Mouse (Mus musculus): ENCODE results near the gene Serbp1.

The Serbp1 gene

DNA sequence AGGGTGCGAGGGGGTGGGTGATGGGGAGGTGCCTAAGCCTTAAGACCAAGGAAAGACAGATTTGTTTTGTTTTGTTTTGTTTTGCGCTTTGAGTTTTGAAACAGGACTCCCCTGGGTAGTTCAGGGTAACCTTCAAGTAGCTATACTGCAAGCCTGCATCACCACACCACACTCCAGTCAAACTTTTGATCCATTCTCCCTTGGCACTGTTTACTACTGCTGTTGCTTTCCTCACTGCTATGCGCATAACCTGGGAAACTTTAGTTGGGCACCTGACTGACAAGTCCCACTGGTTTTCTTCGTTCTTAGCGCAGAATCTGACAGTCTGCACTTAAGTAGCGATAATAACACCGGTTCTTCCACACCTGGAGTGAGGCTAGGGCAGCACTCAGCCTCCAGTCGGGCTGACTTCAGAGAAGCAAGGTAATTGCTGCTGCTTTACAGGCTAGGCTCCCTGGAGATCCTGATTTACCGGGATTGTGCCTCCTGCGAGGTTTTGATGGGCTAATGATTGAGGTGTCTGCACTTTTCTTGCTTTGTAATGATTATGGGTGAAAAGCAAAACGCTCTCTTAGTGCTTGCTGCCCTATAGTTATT is 8.0 kb upstream of the Serbp1 start:
- no peak for ATAC-seq (ENCODE audit: insufficient number of reproducible peaks, low FRiP score, low TSS enrichment)

DNA sequence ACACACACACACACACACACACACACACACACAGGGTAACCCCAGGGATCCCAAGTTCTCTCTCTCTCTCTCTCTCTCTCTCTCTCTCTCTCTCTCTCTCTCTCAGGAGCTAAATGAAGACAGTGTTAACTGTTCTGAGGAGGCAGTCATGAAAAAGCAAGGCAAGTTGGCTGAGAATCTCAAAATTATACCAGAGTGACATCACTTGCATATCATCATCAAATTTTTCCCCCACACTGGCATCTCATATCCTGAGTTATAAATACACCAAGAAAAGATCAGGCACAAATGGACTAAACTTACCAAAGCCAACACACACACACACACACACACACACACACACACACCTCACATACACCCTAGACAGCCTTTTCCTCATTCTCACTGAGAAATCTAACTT is 7.0 kb upstream of the Serbp1 start:
- ATAC-seq (ENCODE audit: insufficient number of reproducible peaks, low FRiP score, low TSS enrichment) = no peak

DNA sequence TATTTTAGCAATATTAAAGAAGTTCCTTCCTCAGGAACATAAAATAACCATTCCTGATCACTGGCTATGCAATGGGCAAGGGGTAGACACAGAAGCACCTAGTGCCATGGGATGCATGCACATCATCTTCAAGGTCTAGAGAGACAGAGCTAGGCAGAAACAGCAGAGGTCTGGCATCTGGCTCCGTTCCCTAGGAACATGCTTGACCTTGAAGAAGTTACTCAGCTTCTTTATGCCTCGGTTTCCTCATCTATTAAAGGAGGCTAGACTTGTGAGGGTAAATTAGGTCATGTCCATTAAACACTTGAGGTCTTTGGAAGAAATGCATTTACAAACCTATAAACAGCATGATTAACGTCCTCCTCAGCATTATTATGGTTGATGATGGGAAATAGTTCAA is 2.3 kb upstream of the Serbp1 start:
- no peak for ATAC-seq (ENCODE audit: insufficient number of reproducible peaks, low FRiP score, low TSS enrichment)

DNA sequence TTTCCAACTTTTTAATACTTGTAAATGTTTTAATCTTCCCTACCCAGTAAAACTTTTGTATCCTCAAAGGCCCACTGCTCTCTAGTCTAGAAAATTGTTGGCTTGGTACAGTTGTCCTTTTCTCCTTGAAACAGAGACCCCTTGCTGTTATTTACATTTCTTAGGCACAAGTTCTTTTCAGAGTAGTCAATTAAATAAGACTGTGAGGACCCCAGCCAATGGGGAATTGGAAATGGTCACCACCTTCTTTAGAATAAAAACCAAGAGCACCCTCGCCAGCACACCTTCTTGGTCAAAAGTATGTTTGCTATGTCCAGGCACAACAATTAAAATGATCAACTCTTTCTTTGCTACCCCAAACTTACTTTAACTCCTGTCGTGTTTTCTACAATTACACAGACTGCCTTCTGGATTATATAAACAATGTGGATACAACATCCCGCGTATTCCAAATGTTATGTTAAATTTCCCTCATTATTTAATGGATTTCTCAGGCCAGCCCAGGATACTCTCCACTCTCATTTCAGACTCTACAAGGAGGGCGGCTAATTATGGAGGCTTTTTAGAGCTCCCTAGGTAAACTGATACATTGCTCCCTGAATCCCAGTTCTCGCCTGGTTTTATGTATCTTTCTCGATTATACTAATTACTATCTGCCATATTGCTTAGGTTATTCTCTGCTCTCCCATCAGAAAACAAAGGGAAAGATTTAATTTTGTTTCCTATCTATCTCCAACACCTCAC is 1.3 kb upstream of the Serbp1 start:
- no peak for ATAC-seq (ENCODE audit: insufficient number of reproducible peaks, low FRiP score, low TSS enrichment)

DNA sequence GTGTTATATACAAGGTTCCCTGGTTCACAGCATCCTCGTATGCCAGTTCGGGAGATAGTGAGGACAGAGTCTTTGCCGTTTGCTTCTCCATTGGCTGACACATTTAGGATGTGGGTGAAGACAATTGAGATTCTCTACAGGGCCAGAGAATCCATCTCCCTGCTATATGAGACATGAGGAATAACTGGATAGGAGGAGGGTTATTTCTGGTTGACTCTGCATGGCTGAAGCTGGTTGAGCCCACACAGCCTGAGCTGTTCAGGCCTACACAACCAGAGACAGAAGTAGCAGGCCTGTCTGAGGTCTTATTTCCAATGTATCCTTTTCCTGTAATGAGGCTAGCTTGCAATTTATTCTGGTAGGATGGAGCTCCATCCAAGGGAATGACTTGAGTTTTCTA is 3.3 kb downstream of the Serbp1 start:
- no peak for ATAC-seq (ENCODE audit: insufficient number of reproducible peaks, low FRiP score, low TSS enrichment)

DNA sequence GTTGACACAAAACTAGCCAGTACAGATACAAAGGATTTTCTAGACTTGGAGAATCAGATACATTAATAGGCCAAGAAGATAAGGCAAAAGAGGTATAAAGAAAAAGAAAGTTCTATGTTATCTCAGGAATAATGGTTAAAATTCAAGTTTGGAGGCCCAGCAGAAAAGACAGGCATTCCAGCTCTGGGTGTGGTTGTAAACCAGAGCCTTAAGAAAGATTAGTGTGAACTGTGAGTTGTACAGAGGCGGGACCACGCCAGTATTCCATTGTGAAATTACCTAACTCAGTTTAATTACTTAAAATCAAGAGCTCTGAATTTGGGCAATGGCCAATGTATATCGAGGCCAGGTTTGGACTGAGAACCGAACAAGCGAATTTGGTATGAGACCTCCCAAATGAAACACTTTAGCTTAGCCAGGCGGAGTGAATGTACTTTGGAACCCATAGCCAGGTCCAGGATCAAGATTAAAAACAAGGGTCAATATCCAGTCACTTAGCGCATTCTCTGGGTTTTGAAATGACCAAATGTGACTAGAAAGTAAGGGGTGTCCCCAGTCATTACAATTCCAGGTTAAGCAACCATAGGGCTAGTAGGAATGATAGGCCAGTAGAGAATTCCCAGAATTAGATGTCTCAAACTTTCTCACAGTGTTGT is 5.9 kb downstream of the Serbp1 start:
- no peak for ATAC-seq (ENCODE audit: insufficient number of reproducible peaks, low FRiP score, low TSS enrichment)

DNA sequence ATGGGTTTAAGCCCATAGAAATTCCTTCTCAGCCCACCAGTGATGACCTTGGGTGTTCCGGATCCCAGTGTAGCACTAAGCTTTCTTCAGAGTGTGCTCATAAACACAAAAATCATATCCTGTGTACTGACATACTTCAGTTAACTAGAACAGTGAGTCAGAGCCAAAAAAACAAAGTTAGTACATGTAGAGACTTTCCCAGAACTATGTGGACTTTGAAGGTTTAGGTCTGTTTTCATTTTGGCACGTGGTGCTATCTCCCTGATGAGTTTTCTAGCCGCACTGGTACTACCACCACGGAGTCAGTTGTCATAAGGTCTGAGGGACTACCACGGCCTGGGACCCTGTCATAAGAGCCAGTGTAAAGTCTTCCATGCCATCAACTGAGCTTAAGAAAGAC is 6.5 kb downstream of the Serbp1 start:
- no peak for ATAC-seq (ENCODE audit: insufficient number of reproducible peaks, low FRiP score, low TSS enrichment)

DNA sequence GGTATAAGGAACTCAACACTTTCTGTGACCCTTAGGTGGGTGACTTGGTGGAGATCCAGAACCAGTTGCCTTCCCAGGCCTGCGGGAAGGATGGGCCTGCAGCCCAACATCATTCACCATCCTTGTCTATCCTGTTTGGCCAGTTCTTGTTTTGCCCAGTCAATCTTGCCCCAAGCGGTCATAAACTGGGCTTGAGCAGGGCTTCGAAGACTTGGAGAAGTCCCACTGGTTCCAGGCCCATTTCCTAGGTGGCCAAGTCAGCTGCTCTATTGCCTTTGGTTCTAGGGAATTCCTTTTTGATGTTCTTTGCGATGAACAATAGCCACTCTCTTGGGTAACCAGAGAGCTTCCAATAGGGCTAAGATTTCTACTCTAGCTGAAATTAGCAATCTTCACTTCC is 13.1 kb downstream of the Serbp1 start:
- no peak for ATAC-seq (ENCODE audit: insufficient number of reproducible peaks, low FRiP score, low TSS enrichment)

DNA sequence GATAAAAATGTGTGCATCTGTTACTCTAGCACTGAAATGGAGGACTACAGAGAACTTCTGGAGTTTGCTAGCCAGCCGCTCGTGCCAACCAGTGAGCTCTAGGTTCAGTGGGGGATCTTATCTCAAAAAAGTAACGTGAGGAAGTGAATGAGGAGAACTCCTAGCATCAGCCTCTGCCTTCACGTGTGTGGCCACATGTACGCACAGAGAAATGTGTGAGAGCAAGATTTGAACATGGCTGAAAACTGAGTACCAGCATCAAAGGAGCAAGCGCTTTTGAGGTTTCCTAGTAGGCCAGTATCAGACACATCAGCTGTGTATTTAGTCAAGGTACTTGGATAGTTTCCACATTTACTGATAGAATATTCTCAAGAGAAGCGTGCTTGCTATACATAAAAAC is 27.0 kb downstream of the Serbp1 start:
- ATAC-seq (ENCODE audit: insufficient number of reproducible peaks, low FRiP score, low TSS enrichment) = no peak

DNA sequence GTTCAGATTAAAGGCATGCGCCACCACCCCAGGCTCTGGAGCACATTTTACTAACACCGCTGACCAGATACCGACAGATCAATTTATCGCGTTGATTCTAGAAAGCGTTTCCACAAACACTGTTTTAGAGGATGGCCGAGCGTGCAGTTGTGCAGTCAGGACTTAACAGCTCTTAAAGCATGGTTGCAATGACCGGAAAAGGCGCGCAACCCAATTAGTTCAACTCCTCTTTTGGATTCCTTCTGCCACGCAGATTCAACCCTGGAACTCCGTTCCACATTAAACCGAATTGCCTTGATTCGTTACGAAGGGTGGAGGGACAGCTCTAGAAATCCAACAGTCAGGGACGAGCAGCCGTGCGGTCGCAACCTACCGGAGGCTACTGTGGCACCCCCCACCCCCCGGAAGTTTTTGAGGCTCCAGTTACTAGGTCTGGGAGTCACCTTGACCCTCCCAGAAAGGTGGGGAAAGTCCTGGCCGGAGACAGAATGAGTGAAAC is 28.2 kb downstream of the Serbp1 start:
- peak; percentile 74 for ATAC-seq (ENCODE audit: insufficient number of reproducible peaks, low FRiP score, low TSS enrichment)

DNA sequence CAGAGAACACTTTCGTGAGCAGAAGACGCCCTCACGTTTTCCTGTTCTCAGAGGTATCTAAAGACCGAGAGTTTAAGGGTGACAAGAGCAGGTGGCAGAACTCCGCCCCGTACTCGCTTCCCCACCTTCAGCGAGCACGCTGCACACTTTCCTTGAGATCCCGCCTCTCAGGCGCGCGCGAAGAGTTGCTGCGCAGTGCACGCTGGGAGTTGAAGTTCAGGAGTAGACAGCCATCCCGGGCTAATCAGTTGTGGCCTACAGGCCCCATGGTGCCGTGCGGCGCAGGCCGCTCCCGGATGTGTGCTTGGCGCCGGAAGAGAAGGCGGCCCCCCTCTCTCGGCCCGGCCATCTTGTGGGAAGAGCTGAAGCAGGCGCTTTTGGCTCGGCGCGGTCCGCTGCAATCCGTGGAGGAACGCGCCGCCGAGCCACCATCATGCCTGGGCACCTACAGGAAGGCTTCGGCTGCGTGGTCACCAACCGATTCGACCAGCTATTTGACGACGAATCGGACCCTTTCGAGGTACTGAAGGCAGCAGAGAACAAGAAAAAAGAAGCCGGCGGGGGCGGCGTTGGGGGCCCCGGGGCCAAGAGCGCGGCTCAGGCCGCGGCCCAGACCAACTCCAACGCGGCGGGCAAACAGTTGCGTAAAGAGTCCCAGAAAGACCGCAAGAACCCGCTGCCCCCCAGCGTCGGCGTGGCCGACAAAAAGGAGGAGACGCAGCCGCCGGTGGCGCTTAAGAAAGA is 28.9 kb downstream of the Serbp1 start:
- peak; percentile 97 for ATAC-seq (ENCODE audit: insufficient number of reproducible peaks, low FRiP score, low TSS enrichment)

DNA sequence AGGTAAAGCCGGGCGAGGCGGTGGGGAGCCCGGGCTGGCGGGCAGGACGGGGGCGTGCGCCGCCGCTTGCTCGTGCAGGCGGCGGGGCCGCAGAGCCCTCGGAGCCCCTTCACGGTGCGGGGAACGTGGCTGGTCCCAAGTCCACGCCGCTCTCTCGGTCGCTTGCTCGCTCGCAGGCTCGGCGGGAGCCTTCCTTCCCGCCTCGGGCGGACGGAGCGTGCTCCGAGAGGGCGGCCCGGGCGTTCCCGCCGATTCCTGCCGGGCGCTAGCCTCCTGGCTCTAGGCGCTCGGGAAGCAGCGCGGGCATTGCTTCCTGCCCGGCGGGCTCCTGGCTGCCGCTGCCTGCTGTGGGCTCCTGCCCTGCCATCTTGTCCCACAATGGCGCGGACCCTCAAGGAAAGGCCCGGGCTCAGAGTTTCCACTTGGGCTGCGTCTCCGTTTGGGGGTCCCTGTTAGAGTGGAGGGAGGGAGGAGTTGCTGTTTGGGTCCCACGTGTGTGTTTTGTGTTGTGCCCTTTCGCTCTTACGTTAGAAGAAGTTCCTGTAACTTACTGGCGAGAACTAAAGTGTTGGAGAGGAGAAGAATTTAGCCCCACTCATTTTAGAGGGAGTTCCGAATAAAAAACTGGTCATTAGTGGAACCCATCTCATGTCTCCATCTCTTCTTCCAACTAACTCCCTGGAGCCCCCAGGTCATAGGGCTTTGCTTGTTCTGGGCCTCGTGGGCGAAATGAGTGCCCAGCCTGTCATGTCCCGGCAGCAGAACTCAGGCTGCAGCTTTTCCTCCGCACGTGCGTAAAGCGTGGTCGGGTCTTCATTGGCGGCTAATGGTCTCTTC is 29.6 kb downstream of the Serbp1 start:
- ATAC-seq (ENCODE audit: insufficient number of reproducible peaks, low FRiP score, low TSS enrichment) = peak; percentile 5; the same call in 1 of the 2 replicates

DNA sequence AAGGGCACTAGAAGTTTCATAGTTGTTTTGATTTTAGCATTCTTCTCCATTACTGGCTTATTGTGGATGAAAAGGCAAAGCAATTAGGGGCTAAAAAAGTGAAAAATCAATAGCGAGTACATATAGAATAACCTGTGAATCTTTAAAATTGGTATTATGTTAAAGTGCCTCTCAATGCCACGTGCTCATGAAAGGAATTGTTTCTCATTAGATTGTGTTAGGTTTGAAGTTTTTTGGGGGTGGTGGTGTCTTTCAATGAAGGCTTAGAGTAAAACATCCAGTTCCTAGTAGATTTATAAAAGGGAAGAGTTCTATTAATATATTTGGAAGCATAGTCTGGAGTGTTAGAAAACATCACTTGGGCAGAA is 30.3 kb downstream of the Serbp1 start:
- ATAC-seq (ENCODE audit: insufficient number of reproducible peaks, low FRiP score, low TSS enrichment) = no peak

DNA sequence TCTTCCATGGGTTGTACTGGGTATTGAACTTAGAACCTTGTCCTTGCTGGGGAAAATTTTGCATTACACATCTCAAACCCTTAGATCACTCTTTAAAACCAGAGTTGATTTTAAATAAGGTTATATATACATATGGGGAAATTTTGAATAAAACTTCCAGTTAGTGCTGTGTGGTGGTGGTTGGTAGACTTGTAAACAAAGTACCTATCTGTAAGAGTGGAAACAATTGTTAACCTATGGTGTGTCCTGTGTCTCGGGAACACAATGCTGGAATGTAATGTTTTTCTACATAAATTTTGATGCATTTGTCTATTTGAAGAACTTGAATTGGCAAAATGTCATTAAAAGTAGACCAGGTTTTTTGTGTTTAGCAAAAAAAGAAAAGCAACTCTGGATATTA is 31.0 kb downstream of the Serbp1 start:
- ATAC-seq (ENCODE audit: insufficient number of reproducible peaks, low FRiP score, low TSS enrichment) = no peak

DNA sequence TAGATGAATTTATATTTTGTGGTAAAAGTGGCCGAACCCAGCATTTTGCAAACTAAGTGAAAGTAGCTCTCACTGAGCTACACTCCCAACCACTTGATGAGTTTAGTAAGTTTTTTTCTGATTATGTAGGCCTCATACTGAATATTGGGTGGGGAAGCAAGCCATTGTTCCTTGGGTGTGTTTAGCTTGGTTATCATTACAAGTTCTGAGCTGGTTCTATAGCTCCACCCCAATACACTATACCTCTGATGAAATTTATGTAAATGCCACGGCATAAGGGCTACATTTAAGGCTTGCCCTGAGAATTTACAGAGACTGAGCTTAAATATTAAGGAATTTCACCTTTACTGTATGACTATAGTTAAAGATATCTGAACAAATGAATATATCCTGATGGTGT is 31.5 kb downstream of the Serbp1 start:
- ATAC-seq (ENCODE audit: insufficient number of reproducible peaks, low FRiP score, low TSS enrichment) = no peak

DNA sequence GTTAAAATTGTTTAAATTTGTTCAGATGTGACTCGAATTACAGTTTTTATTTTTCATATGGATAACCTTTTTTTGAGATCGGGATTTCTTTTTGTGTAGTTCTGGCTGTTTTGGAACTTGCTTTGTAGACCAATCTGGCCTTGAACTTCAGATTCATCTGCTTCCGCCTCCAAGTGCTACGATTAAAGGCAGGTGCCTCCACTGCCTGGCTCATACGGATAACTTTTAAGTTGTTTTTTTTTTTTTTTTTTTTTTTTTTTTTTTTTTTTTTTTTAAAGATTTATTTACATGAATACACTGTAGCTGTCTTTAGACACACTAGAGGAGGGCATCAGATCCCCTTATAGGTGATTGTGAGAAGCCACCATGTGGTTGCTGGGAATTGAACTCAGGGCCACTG is 40.0 kb downstream of the Serbp1 start:
- ATAC-seq (ENCODE audit: insufficient number of reproducible peaks, low FRiP score, low TSS enrichment) = no peak

DNA sequence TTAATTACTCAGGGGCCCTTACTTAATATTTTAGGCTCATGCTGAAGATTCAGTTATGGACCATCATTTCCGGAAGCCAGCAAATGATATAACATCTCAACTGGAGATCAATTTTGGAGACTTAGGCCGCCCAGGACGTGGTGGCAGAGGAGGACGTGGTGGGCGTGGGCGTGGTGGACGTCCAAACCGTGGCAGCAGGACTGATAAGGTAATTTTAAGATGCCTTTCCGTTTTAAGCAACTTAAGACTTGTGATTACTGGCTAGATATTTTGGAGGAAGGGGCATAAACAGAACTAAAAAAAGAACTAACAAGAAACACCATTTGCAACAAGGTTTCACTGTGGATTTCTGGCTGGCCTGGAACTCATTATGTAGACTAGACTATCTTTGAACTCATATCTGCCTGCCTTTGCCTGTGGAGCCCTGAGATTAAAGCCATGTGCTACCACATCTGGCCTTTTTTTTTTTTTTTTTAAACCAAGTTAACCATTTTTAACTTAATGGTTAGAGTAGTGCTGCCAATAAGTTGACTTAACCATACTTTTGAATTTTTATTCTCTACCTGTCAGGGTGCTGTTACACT is 43.7 kb downstream of the Serbp1 start:
- no peak for ATAC-seq (ENCODE audit: insufficient number of reproducible peaks, low FRiP score, low TSS enrichment)

DNA sequence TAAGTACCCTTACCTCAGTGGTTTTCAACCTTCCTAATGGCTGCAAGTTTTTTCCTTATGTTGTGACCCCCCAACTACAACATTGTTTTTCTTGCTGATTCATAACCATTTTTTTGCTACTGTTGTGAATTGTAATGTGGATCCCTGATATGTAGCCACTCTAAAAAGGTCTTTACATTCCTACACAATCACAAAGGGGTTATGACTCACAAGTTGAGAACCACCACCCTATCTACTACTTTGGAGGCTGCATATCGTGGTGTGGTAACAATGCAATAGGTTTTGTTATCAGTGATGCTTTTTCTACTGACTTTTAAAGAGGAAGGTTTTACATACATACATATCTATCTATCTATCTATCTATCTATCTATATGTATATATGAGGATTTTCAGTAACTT is 44.9 kb downstream of the Serbp1 start:
- no peak for ATAC-seq (ENCODE audit: insufficient number of reproducible peaks, low FRiP score, low TSS enrichment)

DNA sequence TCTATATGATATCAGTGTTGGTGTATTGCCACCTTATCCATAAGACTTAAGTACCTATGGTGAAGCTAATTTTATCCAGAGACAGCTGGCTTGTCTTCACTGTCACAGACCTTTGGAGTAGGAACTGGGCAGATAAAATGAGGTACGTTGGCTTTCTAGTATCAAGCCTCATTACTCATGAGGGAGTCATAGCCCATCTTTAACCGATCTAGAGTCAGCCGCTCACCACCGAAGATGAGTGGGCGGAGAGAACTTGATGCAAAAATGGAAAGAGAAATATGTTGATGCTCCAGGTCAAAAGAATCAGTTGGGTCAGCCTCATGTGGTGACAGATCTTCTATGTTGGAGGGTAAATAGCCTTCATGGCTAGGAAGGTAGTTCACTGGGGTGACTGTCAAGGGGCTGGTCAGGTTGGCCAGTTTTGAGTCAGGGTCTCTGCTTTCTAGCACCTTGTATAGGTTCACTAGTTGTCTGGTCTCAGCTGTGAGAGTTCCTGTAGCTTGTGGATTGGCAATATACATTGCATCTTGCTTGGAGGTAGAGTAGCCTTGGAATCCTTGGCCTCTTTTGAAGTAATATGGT is 54.2 kb downstream of the Serbp1 start:
- ATAC-seq (ENCODE audit: insufficient number of reproducible peaks, low FRiP score, low TSS enrichment) = no peak

Measured in cerebellum, adult (tissue).